11 mouse cellular contexts compared by ENCODE assay signal in the genomic region with DNA sequence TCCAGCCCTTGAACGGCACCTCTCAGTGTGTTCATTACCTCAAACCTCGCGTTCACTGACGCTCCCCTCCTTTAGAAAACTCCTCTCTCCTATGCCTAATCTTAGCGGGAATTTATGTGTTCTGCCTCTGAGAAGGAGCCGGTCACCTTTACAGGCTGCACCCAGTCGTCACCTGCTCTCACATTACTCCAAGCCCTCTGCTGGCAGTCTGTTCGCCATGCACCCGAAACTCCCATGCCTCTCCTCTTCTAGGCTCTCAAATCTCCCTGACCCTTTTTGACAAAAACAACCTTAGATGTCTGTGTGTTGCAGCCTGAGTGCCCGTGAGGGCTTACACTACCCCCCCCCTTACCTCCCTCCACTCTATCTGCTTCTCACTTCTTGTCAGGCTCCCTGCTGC. TPM values are rescaled to one million over a fixed set of nuclear protein-coding genes. Genes with fewer than 3 reads are reported as not detected.
DNase-seq lines count a peak whose midpoint lies in the region; ATAC-seq and TF ChIP-seq lines count a peak whose summit lies in the region.
"Had no signal": no experiment of that assay in that cellular context is flagged by ENCODE, and none has a peak within 500 bp of the region (broad histone marks: within the 10 kb centered on the region; RNA-seq: fewer than 3 reads in every experiment).

No protein-coding gene starts in this region.

- 28% methylated on average over 10 of the region's 10 CpGs for WGBS in kidney, adult 2 months
- WGBS in kidney, embryonic 15.5 days: 37% methylated on average over 10 of the region's 10 CpGs

- H3K4me3 ChIP-seq in kidney, adult 2 months (ENCODE audit: insufficient read depth, low read depth, low read length): no peak overlapping the region
- H3K4me3 ChIP-seq in kidney, embryonic 15.5 days (replicated peaks): no peak overlapping the region

- H3K9ac ChIP-seq in kidney, embryonic 15.5 days: no peak overlapping the region

- H3K4me1 ChIP-seq in kidney, adult 2 months (ENCODE audit: control insufficient read depth, insufficient read depth, low read length): no peaks in the 10 kb centered on the region
- no peaks in the 10 kb centered on the region for H3K4me1 ChIP-seq in kidney, embryonic 15.5 days

- no peak overlapping the region for H3K27ac ChIP-seq in kidney, adult 2 months (ENCODE audit: insufficient read depth, low read depth, low read length)
- no peak overlapping the region for H3K27ac ChIP-seq in kidney, embryonic 15.5 days

- DNase-seq in CD4-positive, CD25-positive, alpha-beta regulatory T cell, adult 2 months (ENCODE audit: low read depth, low spot score): peak; percentile 32
- no peak for DNase-seq in kidney, adult 2 months
- DNase-seq in 3T3-L1 (ENCODE audit: low read depth, low spot score): peak; percentile 12
- no peak for DNase-seq in gastrocnemius, postnatal 14 days
- DNase-seq: adrenal gland, adult 8-10 months; layer of hippocampus, adult 9-11 months had no signal

- no peak for ATAC-seq in CD4-positive, CD25-positive, alpha-beta regulatory T cell, adult 4 months
- no peak for ATAC-seq in kidney, embryonic 15.5 days (replicated peaks; ENCODE audit: low FRiP score)
- ATAC-seq in hematopoietic stem cell, adult 5-6 weeks (replicated peaks in 1 of 2; ENCODE audit: insufficient read depth in 1 of 2, low FRiP score in 2 of 2, low TSS enrichment in 1 of 2, low read depth in 1 of 2, poor library complexity in 2 of 2, severe bottlenecking in 2 of 2): peak; percentile 32 to 53; a peak in 3 of 4 replicates
- no peak for ATAC-seq in megakaryocyte, adult 5-6 weeks (ENCODE audit: poor library complexity, severe bottlenecking)

- H3K36me3 ChIP-seq in kidney, adult 2 months (ENCODE audit: control insufficient read depth, insufficient read depth, low read length): no peaks in the 10 kb centered on the region
- H3K36me3 ChIP-seq in kidney, embryonic 15.5 days: no peaks in the 10 kb centered on the region

- TF ChIP-seq CTCF in kidney, adult 2 months (conservative IDR thresholded peaks at IDR 0.05; ENCODE audit: insufficient read depth, insufficient read length, low read depth, low read length): peak; percentile 59; the same call in 1 of the 2 replicates

- no peak for TF ChIP-seq POLR2A in kidney, adult 2 months (IDR thresholded peaks at IDR 0.05; ENCODE audit: low read depth, low read length)

- H3K9me3 ChIP-seq in kidney, embryonic 15.5 days (replicated peaks): no peaks in the 10 kb centered on the region

- no peaks in the 10 kb centered on the region for H3K27me3 ChIP-seq in kidney, adult 2 months (replicated peaks; ENCODE audit: control insufficient read depth, insufficient read depth, low read length)
- no peaks in the 10 kb centered on the region for H3K27me3 ChIP-seq in kidney, embryonic 15.5 days

- H3K4me2 ChIP-seq in kidney, embryonic 15.5 days: no peak overlapping the region

- intact Hi-C loops in gastrocnemius, postnatal 14 days (cut with DNase I; ENCODE audit: low total_unique reads): no loop called here

RNA-seq across cellular contexts. Expression of a gene that starts 13.2 kb away (rescaled TPM):
- 1 to 10 TPM; 1.7 to 2.2 TPM for polyA plus RNA-seq in CD4-positive, CD25-positive, alpha-beta regulatory T cell, adult 4 months (2017; shearing (Covaris generic))
- polyA plus RNA-seq in kidney, adult 2 months (2012; rRNA removed): 3.2 and 3.5 TPM in 2 replicates
- polyA plus RNA-seq in kidney, embryonic 15.5 days (2015; fragmentation: Nextera tagmentation; extraction: Ambion mirVana): 0.78 and 0.91 TPM in 2 replicates
- total RNA-seq in hematopoietic stem cell, adult 5-6 weeks (2017): 27.8 and 45.0 TPM in 2 replicates
- under 1 TPM in 1 of 2 experiments, not detected in 1; 0.12 TPM for total RNA-seq in gastrocnemius, postnatal 14 days (2021)
- 0.47 and 3.3 TPM in 2 replicates for total RNA-seq in megakaryocyte, adult 5-6 weeks (2015)
- total RNA-seq in megakaryocyte, adult 5-6 weeks (2017): 0.33 and 2.2 TPM in 2 replicates
- polyA plus RNA-seq: cortical plate, adult 2 months had no signal

RNA-seq across cellular contexts. Expression of a gene that starts 19.2 kb away (rescaled TPM):
- 1 to 10 TPM; 5.3 to 6.2 TPM for polyA plus RNA-seq in CD4-positive, CD25-positive, alpha-beta regulatory T cell, adult 4 months (2017; shearing (Covaris generic))
- 17.3 and 17.9 TPM in 2 replicates for polyA plus RNA-seq in kidney, adult 2 months (2012; rRNA removed)
- polyA plus RNA-seq in kidney, embryonic 15.5 days (2015; fragmentation: Nextera tagmentation; extraction: Ambion mirVana): 14.0 and 17.0 TPM in 2 replicates
- total RNA-seq in hematopoietic stem cell, adult 5-6 weeks (2017): 4.3 and 6.9 TPM in 2 replicates
- total RNA-seq in gastrocnemius, postnatal 14 days (2021): not detected
- not detected in 2 replicates for total RNA-seq in megakaryocyte, adult 5-6 weeks (2015)
- 0.07 TPM in 1 of 2 replicates, not detected in the other for total RNA-seq in megakaryocyte, adult 5-6 weeks (2017)
- polyA plus RNA-seq: cortical plate, adult 2 months had no signal

RNA-seq across cellular contexts. Expression of a gene that starts 28.5 kb away (rescaled TPM):
- not detected for polyA plus RNA-seq in CD4-positive, CD25-positive, alpha-beta regulatory T cell, adult 4 months (2017; shearing (Covaris generic))
- polyA plus RNA-seq in kidney, adult 2 months (2012; rRNA removed): 0.10 TPM in 1 of 2 replicates, not detected in the other
- polyA plus RNA-seq in kidney, embryonic 15.5 days (2015; fragmentation: Nextera tagmentation; extraction: Ambion mirVana): 0.16 TPM in 1 of 2 replicates, not detected in the other
- total RNA-seq in hematopoietic stem cell, adult 5-6 weeks (2017): not detected in 2 replicates
- not detected for total RNA-seq in gastrocnemius, postnatal 14 days (2021)
- total RNA-seq in megakaryocyte, adult 5-6 weeks (2015): not detected in 2 replicates
- not detected in 2 replicates for total RNA-seq in megakaryocyte, adult 5-6 weeks (2017)
- total RNA-seq: adrenal gland, adult 8-10 months had no signal

Comparison
In these comparisons a context has a peak if more than half of its experiments do, and no peak if none do; other contexts are left out.
1. DNase-seq: peak in CD4-positive, CD25-positive, alpha-beta regulatory T cell, adult 2 months (single experiment) and 3T3-L1 (single experiment); none in kidney, adult 2 months (single experiment) and gastrocnemius, postnatal 14 days (single experiment).
2. ATAC-seq: peak in hematopoietic stem cell, adult 5-6 weeks (2 of 2); none in CD4-positive, CD25-positive, alpha-beta regulatory T cell, adult 4 months (single experiment), kidney, embryonic 15.5 days (single experiment) and megakaryocyte, adult 5-6 weeks (single experiment).